Mouse (Mus musculus): ENCODE results near the gene Vwa3a.

- TF ChIP-seq CTCF (IDR thresholded peaks at IDR 0.05; ENCODE audit: extremely low read depth, insufficient read depth, low read length) (no peak), POLR2A (IDR thresholded peaks at IDR 0.05; ENCODE audit: extremely low read depth, insufficient read depth, low read length) (no peak)
Measured at GRCm38 (mm10) chr7:120844689-120845088, 105.6 kb downstream of the Vwa3a start.

Measured in cortical plate, adult 2 months (tissue).